Mouse (Mus musculus) heart, postnatal 0 days (tissue): ENCODE measurements around the gene Rtn4ip1.

Experiments
- CTCF ChIP-seq: IDR thresholded peaks from 2 replicates; pipeline ENCODE4 v1.5.1; 2016; ENCODE audit warnings: antibody characterized with exemption, control low read depth, low read depth
- EP300 ChIP-seq: IDR thresholded peaks from 2 replicates; pipeline ENCODE4 v1.6.1; 2016; ENCODE audit warnings: antibody characterized with exemption, low read depth

GRCm38 (mm10) chr10:43856351-43856750 lies 45.3 kb upstream of the Rtn4ip1 start:
- no peak for TF ChIP-seq CTCF
- TF ChIP-seq EP300, result no peak
